Mouse (Mus musculus) cerebellum, postnatal 25 days (tissue): ENCODE measurements around the gene Tomm34.

Source experiments
- DNase-seq, 2 experiments: peaks; one replicate each; pipeline ENCODE4 v3.0.0; 2021; ENCODE audit warnings: mixed read lengths in 2 of 2

The Tomm34 gene

DNA sequence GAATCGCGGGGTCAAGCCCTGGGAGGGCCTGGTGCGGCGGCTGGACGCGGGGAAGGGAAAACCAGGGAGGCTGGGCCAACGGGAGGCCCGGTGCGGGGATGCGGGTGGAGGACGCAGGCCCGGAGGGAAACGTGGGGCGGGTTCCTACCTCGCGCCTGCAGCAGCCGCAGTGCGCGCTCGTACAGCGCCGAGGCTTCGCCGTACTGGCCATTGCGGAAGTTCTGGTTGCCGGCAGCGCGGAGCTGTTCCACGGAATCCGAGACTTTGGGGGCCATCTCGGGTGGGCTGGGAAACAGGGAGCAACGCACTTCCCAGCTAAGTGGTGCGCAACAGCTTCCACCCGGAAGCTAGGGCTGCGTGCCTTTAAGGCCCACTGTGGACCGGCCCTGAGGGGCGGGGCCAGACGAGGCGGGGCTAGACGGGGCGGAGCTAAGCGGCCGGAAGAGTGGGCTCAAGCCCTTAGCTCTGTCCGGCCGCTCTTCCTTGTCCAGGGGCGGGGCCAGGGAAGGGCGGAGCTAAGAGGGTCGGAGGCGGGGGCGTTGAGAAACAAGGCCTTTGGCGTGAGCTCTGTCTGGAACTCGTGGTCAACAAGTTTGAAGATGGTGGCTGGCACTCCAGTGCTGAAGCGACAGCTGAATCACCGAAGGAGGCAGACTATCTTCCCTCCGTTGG, at the start of gene Tomm34:
Tomm34 (minus strand) TSS at position 405 of the 672 bp plus-strand sequence.
- DNase-seq = peak; percentile 95 to 98

DNA sequence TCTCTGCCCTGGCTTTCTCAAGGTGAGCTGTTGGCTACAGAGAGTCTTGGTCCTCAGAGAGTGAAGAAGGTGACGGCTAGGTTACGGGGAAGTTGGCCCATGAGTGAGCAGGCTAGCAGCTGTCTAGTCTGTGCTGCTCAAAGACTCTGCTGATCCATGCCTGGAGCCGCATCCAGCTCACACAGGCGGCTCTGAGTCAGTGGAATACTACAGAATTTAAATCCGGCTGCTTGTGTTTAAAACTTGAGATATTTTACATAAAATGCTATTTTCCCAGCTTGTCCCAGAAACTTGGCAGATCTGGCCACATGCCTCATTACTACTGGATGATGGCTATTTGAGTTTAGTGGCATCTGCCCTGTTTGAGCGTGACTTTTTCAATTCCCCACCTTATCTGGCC, 48.5 kb upstream of the Tomm34 start:
- no peak for DNase-seq

DNA sequence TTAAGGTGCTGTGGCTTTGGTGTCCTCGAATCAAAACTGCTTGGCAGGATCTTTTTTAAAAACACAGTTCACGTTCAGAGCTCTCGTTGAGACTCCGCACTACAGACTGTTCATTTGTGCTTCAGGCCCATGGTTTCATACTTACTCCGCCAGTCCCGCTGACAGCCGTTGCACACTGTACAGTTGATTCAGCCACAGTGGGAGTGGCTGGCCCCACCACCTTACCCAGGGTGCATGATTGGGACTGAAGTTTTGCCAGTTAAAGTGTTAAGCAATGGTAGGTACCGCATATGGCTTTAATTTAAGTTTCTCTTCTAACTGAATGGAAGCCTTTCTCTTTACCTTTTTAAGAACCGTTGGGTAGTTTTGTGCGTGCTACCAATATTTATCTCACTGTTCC, 44.6 kb upstream of the Tomm34 start:
- no peak for DNase-seq

DNA sequence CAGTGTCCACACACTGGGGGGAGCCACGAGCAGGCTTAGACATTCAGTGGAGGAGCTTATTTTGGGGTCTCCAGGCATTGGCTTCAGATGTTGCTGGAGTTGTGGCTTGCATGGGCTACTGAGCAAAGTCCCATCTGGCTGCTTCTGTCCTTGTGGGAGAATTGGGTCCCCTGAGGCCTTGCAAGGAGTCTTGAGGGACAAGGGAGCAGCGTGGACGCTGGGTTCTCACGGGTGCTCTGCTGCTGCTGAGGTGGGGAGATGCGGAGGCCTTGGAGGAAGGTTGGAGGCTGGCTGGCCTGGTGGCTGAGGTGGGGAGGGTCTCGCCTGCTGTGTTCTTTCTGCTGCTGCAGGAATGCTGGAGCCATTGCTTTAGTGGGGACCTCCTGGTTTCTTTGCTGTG, 43.1 kb upstream of the Tomm34 start:
- no peak for DNase-seq

DNA sequence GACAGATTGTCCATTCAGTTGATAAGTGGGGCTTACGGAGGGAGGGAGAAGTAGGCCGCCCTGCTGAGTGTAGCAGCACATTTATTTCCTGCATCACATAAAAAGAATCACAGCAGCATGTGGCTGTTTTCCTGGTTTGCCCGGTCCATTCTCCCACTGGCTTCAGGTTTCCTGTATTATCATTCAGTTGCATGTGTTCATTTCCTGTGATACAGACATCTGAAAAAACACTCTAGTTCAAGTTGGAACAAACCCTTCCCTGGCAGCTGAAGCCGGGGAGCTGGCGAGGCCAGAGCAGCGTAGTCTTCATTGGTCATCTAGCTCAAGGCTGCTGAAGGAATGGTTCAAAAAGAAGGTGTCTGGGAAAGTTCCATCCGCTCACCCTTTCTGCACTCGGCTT, 40.6 kb upstream of the Tomm34 start:
- no peak for DNase-seq

DNA sequence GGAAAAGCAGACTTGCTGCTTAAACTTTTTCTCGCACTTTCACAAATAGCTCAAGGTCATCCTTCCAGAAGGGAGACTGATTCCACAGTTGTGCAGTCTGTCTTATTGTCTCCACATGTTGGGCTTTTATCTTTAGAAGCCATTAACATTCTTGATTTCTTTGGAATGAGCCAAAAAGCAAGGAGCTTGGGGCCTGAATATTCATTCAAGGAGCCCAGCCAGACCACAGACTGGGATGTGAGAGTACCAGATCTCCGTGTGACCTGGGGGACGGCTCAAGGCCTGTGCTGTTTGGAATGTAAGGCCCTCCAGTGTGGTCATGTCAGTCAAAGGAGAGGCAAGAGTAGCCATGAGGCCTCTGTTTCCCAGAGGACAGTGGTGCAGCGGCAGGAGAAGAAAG, 37.5 kb upstream of the Tomm34 start:
- no peak for DNase-seq

DNA sequence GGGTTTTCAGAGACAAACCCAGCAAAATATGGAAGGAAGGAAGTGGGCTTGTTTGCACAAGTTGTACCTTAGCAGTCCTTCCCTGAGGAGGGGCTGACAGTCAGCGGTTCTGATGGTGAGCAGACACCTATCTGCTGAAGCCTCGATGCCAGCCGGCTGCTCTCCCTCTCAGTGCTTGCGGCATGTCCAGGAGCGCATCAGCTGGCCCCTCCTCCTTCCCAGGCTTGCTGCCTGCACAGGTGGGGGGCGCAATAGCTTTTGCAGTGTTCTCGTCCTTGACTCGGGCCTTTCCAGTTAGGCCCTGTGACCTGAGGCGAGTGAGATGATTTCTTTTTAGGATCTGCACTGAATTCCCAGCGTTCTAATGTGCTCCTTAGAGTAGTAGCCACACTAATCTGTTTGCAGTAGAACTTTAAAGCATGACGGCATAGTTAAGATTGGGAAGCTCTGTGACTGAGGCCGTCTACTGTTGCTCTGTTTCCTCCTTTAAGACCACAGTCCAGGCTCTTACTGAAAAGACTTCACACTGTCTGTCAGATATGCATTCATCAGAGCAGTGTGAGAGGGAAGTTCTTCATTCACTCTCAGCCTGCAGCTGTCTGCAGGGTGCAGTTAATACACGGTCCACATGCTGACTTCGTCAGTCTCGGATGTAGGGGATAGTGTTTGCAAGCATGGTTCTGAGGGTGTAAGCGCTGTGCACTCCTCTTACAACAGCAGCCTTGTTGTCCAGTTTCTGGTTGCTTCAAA, 36.3 kb upstream of the Tomm34 start:
- DNase-seq = no peak

DNA sequence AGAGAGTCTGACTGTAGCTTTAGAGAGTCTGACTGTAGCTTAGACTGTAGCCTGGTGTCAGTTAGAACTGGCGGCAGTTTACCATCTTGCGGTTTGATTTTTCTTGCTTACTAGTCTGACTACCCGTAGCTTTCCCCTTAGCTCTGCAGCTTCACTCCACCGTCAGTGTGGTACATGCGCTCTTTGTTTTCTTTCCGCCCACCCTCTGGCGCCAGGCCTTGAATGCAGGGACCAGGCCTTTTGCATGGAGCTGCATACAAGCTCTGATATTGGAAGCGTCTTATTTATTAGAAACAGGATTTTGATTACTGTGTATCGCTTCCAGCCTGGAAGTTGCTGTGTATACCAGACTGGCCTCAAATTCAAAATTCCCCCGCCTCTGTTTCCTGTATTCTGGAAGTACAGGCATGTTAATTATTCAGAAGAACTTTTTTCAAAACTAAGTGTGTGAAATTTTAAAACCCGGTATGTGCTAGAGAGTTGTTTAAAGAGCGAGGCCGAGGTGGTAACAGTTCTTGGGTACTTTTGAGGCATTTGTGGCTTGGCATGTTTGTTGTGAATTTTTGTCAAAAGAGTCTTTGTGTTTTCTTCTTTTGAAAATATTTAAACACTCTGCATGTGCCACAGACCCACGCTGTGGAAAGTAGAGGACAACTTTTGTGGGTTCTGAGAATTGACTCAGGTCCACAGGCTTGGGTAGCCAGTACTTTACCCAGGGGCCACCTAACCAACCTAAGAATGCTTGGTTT, 35.5 kb upstream of the Tomm34 start:
- DNase-seq = no peak

DNA sequence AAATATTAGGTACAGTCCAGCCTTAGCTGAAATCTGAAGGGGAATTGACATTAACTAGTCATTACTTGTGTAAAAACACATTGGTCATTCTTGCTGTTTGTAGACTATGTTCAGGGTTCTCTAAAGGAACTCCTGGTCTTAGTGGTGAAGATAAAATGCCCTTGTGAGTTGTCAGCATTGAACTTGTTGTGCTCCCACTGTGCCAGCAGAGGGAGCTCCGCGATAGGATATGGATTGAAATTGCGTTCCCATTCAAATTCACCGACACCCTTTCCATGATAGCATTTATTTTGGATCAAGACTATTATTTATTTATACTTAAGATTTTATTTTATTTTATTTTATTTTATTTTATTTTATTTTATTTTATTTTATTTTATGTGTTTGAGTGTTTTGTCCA, 32.5 kb upstream of the Tomm34 start:
- peak; percentile 73 to 81 for DNase-seq

DNA sequence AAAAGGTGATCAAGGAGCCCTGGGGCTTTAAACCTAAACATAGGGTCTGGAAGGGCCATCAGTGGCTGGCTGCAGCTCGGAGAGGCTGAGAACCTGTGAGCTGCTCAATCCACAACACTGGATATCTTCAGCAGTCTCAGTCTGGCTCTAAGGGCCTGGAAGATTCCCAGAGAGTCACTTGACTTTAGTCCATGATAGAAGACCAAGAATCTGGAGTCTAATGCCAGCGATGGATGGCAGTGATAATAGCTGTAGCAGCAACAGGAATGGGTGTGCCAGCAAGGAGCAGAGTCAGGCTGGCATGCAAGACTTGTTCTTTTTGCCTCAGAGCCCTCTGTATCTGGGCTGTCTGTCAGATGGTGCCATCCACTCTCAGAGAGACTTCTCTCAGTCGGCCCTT, 31.4 kb upstream of the Tomm34 start:
- no peak for DNase-seq

DNA sequence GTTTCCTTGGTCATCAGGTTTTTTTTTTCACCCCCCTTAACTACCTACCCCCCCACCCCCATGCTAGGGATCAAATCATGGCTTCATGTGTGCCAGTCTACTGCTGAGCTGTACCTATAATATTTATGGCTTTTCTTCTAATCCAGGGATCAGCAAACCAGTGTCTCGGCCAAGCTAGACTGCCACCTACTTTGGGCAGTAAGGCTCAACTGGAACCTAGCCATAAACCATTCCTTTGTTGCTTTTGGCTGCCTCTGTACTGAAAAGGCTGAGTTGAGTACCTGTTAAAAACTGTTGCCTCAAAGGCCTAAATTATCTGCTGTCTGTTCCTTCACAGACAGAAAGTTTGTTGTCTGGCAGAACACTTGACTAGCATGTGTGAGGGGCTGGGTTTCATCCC, 31.0 kb upstream of the Tomm34 start:
- no peak for DNase-seq

DNA sequence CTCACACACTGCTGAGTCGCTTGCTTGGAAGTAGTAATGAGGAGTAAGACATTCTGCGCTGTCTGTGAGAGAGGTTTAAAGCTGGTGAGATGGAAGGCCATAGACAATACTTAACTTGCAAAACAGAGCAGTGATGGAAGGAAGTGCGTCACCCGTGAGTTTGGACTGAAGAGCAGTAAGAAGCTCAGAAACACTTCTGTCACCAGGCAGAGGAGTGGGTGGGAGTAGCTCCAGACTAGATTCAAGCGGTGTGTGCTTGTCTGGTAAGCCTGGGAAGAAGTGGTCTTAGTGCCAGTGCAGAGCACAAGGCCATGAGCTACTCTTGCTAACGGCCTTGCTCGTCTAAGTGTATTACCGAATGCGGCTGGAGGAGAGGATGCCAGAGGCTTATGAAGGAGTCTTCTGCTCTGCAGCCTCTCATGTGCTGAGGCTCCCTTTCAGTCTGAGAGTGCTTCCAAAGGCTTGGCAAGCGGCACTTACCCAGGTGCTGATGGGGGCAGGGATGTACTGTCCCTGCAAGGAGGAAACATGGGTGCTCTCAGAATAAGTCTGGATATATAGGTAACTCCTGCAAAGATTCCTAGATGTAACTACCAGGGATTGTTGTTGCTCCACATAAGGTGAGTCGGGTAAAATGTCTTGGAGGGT, 27.8 kb upstream of the Tomm34 start:
- peak; percentile 72 to 81 for DNase-seq

DNA sequence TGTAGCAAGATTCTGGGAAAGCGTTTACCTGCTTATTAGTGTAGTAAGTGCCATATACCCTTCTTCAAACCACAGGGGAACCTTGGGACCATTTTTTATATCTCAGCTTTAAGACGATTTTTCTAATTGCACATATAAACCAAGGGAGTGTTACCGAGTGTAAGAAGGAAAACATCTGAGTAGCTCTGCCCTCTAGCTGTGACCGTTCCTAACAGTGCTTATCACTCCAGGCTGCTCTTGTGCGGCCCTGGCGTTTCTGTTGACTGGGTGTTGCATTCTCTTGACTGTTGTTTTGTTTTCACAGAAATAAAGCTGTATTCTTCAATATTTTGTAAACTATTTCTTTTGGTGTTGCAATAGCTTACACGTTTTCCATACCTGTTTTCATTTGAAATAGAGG, 23.2 kb upstream of the Tomm34 start:
- no peak for DNase-seq

DNA sequence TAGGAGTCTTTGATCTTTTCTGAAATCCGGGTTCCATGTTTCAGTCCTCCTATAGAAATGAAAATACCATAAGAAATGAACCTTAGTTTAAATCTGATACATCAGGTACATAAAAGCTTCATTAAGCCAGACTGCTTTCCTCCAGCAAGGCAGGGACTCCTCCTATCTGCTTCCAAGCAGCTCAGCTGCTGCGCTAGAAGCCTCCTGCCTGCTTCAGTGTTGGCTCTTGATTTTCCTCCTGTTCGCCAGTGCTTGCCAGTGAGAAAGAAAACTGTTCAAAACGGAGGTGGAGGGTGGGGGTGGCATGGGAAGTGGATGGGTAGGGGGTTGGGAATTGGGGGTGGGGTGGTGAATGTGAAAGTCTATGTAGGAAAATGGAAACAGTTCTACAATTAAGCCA, 18.5 kb upstream of the Tomm34 start:
- no peak for DNase-seq

DNA sequence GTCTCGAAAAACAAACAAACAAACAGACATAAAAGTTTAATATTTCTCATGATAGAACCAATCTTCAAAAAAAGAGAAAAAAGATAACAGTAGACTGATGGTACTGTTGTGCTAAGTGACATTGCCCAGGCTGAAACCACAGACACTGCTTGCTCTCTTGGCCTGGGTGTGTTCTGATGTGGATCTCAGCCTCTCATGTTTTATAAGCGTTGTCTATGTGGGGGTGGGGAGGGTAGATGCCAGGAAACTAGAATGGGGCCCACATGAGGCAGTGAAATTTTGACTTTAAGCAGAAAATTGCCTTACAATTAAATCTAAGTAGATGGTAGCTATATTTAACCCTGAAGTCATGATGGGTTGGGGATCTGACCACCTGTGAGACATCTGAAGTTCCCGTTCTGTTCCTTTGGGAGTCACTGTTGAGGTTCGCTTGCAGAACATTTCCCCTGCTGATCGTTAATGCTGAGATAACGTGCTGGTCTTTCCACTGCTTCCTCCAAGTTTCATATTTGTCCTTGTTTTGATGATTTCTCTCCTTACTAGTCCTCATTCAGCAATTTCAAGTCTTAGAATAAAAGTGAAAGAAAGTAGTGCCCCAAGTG, 16.5 kb upstream of the Tomm34 start:
- DNase-seq = no peak

DNA sequence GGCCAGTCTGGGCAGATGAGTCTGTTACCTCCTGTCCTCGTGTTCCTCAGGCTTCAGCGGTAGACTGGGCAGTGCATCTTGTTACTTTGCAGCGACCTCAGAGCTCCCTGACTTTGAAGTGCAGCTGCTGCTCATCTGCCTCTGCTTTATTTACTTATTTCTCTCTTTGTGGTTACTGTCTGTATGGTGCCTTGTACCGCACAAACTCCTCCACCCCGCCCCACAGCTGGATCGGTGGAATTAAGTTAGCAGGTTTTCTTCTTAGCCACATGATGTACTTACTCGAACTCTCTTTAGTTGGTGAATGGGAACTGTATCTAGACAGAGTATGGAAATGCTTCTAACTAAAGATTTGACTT, 13.4 kb upstream of the Tomm34 start:
- DNase-seq = no peak

DNA sequence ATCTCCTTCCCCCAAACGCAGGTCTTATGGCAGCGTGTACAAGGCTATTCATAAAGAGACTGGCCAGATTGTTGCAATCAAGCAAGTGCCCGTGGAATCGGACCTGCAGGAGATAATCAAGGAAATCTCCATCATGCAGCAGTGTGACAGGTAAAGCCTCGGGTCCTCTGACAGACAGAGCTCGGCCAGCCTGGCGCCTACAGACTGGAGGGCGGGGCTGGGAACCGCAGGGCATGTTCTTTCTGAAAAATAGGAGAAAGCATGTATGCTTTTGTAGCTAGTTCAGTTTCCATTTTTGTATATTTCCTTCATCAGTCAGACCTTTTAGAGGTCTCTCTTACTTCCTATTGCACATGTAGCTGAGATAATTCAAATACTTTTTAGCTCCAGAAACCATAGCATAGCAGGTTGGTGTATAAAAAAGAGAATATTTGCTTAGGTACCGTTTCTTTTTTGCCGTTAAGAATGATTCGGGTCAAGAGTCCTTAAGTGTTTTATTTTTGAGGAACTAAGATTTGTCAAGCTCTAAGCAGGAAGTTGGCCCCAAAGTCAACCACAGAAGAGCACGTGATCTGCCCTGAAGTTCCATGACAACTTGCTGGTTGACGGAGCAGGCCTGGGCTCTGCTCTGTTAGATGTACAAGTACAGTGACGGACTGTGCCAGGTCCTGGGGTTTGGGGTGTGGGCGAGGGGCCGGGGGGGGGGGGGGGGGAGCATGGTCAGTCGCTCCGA, 12.8 kb upstream of the Tomm34 start:
- no peak for DNase-seq

DNA sequence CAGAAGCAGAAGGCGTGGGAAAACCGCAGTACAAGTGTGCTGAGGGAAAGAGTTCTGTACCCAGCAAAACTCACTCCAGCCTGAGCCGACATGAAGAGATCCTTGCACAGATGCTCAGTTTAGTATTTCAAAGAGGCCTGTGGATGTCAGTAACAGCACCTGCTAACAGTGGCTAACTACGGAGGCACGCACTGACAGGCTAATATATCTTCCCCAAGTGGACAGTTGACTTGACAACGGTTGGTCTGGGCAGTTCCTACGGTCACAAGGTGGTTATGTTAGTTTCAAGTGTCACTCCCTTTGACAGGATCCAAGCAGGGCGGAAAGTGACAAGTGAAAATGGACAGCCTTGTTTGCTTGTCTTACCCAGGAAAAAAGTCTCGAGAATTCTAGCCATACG, 11.2 kb upstream of the Tomm34 start:
- no peak for DNase-seq

DNA sequence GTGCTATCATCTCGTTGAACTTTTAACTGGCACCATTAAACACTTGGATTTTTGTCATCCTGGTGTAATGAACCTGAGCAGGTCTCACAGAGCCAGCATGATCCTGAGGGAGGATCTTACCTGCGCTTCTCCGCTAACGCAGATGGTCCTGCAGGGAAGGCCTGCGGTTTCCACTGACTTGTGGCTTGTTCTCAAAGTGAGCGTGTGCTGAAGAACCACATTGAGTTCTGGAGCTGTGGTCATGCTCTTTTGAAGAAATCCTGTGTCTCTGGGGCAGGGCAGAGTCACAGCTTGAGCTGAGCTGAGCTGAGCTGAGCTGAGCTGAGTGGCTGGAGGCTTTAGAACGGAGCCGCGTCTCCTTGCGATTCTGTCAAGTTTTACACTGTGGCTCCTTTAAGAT, 10.6 kb upstream of the Tomm34 start:
- no peak for DNase-seq

DNA sequence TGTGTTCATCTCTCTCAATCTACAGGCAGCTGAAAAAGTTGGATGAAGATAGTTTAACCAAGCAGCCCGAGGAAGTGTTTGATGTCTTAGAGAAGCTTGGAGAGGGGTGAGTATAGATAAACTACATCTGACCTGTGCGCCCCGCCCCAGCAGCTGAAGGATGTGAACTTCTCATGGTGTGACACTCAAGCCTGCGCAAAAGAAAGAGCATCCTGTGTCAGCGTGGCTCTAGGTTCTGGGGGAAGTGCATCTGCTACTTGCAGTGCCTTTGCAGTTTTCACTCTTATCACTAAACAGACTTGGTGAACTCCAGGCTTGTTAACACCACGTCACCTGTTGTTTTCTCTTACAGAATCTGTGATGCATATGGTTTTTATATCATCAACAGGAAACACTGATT, 8.5 kb upstream of the Tomm34 start:
- DNase-seq = no peak

DNA sequence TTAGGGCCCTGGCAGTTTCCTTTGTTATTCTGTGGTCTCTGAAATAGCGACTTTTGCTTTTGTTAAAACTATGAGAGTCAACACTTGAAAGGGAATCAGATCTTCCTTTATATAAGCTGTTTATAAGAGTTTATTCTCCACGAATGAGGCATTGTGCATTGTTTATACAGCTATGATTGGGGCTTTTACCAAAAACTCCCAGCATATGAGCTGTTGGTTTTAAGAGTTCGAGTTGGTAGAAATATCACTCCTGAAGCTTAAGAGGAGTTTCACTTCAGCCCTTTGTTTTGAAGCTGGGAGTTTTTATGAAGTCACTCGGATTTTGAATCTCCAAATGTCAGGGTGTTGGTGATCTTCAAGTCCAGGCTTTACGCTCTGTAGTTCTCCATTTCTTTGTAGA, 6.9 kb upstream of the Tomm34 start:
- DNase-seq = no peak

DNA sequence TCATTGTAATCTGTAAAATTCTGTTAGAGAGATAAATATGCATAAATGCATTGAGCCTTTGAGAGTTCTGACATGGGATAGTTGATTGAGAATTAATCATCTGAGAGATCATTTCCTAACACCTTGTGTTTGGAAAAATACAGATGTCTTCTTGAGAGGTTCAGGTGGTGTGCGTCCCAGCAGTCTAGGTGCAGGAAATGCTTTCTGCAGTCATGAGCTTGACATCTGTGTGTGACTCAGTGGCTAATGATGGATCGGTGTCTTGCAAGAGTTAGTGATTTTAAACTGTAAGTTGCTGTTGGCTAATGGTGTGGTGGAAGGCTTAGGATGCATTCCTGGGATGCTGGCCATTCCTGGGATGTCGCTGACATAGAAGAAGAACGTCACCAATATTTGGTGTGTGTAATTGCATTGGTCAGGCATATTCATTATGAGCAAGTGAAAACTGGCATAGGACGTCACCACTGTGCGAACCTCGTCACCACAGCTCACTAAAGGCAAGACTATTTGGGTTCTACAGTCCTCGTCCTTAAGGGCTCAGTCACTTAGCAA, 6.0 kb upstream of the Tomm34 start:
- no peak for DNase-seq
